Mouse (Mus musculus) T-cell, adult 2 months (primary cell): ENCODE measurements around the gene Mmd2.

Source experiments
- DNase-seq: peaks from one replicate; pipeline ENCODE4 v3.0.0; 2022; ENCODE audit warnings: low spot score

Mmd2 gene

GRCm38 (mm10) chr5:142605288-142605687, 3.3 kb downstream of the Mmd2 start:
- DNase-seq, result no peak

DNA sequence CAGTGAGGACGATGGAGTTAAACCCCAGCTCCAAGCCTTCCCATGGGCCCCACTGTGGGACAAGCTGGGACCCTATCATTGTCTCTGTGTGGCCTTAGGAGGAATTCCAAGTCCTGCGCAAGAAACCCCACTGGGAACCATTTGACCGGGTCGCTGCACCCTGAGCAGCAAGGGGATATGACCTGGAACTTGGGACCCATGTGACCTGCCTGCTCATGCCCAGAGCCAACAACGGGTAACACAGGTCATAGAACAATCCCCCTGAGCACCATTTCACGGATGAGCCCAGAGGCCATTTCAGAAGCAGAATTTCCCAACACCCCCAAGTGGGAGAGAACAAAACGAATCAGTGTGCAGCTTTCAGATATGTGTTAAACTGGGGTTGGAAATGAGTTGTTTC, 4.2 kb downstream of the Mmd2 start:
- no peak for DNase-seq

DNA sequence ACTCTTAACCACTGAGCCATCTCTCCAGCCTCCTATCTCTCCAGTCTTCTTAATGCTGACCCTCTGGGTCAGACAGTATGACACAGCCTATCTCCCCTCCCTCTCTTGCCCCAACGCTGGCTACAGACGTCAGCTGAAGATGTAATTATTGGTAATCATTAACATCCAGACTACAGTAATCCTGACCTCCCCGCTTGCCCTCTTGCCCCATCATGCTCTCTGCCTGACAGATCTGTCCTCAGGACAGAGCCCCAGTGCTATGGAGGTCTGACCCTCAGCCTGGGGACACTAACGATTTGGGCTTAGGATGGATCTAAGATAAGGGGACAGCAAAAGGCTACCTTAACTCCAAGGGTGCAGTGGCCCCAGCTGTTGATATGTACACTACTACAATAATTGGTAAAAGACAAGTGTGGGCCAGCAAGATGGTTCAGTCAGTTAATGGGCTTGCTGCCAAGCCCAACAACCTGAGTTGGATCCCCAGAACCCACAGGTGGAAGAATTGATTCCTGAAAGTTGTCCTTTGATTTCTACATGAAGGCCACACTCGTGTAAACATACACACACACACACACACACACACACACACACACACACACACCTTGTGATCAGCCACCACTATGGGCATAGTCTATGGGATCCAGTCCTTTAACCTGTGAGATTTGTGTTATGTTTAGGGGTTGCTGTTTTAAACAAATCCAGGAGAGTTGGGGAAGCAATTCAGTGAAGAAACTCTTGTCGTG, 10.8 kb downstream of the Mmd2 start:
- no peak for DNase-seq

DNA sequence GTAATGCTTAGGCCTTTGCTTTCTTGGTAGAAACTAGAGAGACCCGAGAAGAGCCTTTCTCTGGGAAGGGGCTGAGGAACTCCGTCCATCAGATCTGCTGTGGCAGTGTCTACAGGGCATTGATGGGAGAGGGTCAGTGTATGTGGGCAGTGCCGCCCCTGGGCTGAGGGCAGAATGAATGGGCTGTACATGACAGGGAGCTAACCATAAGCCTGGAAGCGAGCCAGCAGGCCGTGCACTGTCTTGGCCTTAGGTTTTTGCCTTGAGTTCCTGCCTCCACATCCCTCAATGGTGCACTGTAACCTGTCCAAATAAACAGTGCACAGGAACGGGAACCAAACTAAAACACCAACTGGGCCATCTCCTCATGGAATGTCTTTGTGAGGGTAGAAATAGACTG, 11.9 kb downstream of the Mmd2 start:
- DNase-seq, result no peak

- DNase-seq, result no peak
Measured at GRCm38 (mm10) chr5:142595698-142596097, 12.9 kb downstream of the Mmd2 start.

DNA sequence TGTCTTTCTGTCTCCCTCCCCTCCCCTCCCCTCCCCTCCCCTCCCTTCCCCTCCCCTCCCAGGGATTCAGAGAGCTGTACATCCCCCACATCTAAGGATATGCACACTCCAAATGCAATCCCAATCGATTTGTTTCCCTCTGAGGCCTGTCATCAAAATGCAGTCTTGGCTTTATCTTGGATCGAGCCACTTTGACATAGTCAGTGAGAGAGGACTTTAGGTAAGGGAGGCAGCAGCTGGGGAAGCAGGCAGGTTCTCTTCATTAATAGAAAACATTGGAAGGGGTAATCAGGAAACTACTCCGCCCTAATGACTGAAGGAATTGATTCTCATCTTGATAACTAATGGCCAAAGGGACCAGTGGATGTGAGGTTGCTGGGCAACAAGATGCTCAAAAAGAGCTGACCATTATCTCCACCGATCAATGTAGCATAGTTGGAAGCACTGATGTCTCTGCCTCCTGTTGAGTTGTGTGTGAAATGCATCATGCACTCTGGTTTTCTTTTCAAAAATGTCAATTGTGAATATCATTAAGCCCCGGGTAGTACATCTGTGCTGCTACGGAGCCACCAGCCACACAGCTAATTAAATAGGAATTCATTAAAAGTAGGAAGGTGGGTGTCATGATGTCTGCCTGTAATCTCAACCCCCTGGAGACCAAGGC, 17.5 kb downstream of the Mmd2 start:
- no peak for DNase-seq

DNA sequence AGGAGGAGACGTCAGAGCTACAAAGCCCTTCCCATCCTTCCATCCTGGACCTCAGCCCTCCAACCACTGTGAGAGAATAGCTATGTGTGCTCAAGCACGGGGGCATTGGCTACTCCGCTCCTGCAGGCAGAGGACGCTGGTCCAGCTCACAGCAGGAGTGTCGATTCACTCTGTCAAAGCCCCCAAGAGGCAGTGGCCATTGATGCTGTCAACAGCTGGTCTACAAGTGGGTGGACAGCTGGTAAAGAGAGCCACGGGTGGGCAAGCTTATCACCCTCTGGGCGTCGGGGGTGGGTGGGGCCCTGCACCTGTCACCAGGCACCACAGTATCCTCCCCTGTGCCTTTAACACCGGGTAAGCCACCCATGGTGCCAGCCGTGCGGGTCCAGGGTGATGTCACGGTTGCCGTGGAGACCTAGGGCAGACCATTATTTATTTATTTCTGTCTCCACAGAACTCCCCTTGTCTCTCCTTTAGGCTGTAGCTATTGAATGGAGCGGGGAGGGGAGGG, 24.9 kb downstream of the Mmd2 start:
- no peak for DNase-seq

DNA sequence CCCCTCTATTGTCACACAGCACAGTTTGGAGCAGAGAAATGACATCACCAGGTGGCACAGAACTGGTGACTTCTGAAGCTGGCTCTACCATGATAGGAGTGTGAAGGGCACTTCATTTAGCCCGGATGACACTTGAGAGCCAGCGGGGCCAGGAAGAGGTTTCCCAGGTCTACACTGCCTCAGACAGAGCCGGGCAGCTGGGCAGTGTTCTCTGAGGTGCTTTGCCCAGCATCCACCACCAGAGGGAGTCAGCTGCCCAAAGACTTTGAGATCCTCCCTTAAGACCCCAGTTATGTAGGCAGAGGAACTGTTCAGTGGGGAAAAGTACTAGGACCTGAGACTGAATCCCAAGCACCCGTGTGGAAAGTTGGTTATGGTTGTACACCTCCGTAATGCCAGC, 27.1 kb downstream of the Mmd2 start:
- peak; percentile 25 for DNase-seq

GRCm38 (mm10) chr5:142578192-142578591, 30.4 kb downstream of the Mmd2 start:
- no peak for DNase-seq

DNA sequence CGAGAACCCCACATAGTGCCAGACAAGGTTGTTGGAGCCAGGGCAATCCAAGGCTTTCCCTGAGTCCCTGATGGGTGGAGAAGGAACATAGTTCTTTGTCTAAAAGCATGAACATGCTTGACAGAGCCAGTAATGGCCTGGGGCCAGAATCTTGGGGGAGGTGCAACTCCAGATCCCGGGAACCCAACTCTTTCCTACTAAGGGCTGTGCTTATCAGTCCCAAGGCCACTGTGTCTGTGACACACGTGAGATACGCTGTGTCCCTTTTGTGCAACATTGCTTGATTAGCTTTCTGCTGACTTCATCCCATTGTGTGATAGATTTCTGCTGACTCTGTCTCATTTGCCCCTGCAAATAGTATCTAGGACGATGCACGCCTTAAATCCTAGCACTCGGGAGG, 31.8 kb downstream of the Mmd2 start:
- no peak for DNase-seq

DNA sequence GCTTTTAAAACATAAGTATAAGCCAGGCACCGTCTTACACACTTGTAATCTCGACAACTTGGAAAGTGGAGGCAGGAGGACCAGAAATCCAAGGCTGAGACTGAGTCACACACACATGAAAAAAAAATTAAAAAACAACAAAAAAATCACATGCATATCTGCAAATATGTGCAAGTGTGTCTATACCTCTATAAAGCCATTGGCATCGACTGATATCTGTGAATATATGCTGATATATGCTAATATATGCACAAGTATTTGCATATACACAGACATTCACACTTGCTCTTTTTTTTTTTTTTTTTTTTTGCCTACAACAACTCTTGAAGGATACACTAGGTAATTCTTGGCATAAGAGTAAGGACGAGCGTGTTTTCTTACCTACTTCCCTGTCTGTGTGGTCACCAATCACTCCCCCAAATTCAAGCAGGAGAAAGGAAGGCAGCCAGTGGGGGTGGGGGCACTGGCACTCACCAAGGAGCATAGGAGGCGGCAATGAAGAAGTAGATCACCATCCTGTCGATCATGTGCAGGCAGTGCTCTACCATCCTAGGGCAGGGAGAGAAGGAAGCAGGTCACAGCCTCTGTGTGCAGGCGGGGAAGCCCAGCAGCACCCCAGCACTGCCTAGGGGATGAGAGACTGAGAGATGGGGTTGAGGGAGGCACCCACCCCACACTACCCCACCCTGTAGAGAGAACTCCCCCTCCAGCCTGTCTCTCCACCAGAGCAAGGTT, 34.1 kb downstream of the Mmd2 start:
- no peak for DNase-seq

DNA sequence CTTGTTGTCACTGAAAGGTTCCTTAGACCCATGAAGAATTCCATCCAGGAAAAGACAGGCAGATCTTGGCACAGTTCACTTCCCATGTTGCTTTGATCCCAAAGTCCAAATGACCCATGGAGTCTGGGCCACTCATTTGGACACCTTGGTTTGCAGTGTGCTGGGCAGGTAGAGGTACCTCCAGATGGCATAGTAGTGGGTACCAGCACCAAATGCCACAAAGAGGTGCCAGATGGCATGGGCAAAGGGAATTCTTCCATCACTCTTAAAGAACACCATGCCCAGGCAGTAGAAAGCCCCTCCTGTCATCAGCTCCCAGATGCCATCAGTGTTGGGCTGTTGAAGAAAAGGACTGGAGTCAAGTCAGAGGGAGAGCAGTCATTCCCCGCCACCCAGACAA, 44.0 kb downstream of the Mmd2 start:
- no peak for DNase-seq

- DNase-seq, result no peak
Measured at GRCm38 (mm10) chr5:142560261-142560660, 48.3 kb downstream of the Mmd2 start.

GRCm38 (mm10) chr5:142557397-142558067, 51.1 kb downstream of the Mmd2 start:
- DNase-seq, result peak; percentile 62

GRCm38 (mm10) chr5:142556721-142557120, 51.9 kb downstream of the Mmd2 start:
- DNase-seq, result no peak

GRCm38 (mm10) chr5:142555866-142556265, 52.7 kb downstream of the Mmd2 start:
- DNase-seq, result no peak

DNA sequence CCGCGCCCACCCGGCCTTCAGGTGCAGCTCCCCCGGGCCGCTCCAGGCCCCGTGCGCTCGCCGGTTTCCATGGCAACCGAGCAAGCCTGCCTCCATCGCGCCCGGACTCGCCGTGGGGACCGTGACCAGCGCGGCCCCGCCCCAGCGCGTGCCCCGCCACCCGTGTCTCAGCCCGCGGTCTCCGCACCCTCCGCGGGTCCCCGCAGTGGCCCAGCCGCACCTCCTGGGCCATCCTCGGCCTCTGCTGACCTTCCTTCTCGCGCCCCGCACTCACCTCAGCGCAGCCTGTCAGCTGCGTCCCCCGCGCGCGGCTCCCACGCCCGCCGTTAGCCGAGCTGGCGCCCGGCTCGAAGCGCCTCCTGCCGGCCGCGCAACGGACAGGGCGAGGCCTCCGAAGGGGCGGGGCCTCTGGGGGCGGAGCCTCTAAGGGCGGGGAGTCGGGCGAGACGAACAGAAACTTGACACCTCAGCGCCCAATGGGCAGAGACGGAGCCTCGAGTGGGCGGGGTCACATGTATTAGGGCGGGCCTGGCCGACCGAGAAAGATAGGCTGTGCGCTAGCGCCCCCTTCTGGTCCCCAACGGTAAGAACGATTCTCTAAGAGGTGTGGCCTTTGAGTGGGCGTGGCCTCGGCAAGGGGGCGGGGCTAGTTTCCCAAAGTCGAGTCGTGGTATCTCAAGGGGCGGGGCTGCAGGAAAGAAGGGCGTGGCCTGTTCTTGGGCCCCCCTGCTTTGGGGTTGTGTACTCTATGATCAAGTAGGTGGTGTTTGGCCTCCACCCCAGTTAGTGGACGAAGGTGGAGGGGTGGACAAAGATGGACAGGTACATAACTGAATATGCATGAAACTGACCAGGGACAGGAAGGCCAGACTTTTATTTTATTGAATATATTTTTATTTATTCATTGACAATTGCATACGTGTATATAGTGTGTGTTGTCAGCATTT, 57.6 kb downstream of the Mmd2 start, which contains the start of gene Radil:
TSS of gene Radil (minus strand) at position 393 of the 947 bp plus-strand sequence.
- DNase-seq, result peak; percentile 76

GRCm38 (mm10) chr5:142549961-142550705, 58.5 kb downstream of the Mmd2 start:
- DNase-seq, result no peak

DNA sequence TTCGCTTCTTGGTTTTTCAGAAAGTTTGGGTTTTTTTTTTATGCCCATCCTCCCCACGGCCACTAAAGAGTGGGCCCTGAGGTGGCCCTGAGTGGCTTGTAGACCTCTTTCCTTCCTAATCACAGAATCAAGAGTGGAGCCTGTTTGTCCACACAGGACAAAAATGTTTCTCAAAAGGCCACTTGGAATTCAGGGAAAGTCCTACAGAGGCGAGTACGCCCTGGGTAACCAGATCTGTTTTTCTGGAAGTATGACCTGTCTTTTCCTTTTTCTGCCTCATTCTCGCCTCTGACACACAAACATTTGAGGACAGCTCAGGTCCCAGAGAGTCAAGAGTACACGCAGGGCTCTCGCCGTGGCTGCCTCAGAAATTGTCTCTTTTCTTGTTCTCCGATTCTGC, 59.2 kb downstream of the Mmd2 start:
- no peak for DNase-seq

DNA sequence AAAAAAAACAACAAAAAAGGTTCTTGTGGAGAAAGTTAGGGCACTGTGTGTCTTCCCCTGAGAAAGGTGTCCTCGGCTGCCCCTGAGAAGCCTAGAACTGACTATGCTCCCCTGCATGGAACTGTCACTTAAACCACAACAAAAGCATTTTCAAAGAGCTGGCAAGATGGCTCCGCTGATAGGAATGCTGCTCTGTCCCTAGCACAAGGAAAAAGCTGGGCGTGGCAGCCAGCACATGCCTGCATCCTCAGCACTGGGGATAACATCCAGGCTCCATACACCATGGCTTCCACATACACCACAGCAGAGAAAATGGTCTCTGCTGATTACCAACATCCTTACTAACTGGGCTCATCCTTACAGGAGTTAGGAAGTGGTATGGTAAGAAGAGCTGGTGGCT, 61.5 kb downstream of the Mmd2 start:
- DNase-seq, result no peak
